Mouse (Mus musculus) CD8-positive naive resting alpha-beta T cell, adult 2 months (primary cell): ENCODE measurements around the gene Fuca1.
"Not testable (repeated sequence)": the region's sequence is repeated elsewhere in the genome, so short reads cannot be mapped to it uniquely, and the experiment has no call there.

ENCODE experiments used
- DNase-seq, 2 experiments: peaks; one replicate each; pipeline ENCODE4 v3.0.0; 2022; ENCODE audit warnings: low read depth in 2 of 2, low spot score in 2 of 2

Gene Fuca1

GRCm38 (mm10) chr4:135922190-135922589, 1.7 kb downstream of the Fuca1 start:
- no peak for DNase-seq

GRCm38 (mm10) chr4:135924418-135924817, 3.9 kb downstream of the Fuca1 start:
- DNase-seq: no peak

GRCm38 (mm10) chr4:135925341-135925740, 4.8 kb downstream of the Fuca1 start:
- DNase-seq: no peak

- no peak for DNase-seq
Measured at GRCm38 (mm10) chr4:135926195-135926808, 5.8 kb downstream of the Fuca1 start.

GRCm38 (mm10) chr4:135926861-135927260, 6.3 kb downstream of the Fuca1 start:
- DNase-seq: no peak

- DNase-seq: no peak
Measured at GRCm38 (mm10) chr4:135928376-135928775, 7.8 kb downstream of the Fuca1 start.

GRCm38 (mm10) chr4:135929405-135929804, 8.9 kb downstream of the Fuca1 start:
- DNase-seq: no peak

- no peak for DNase-seq
Measured at GRCm38 (mm10) chr4:135929828-135930227, 9.3 kb downstream of the Fuca1 start.

GRCm38 (mm10) chr4:135930239-135930638, 9.7 kb downstream of the Fuca1 start:
- no peak for DNase-seq

- DNase-seq: peak; percentile 29 to 46
Measured at GRCm38 (mm10) chr4:135931832-135932231, 11.3 kb downstream of the Fuca1 start.

GRCm38 (mm10) chr4:135934708-135935500, 14.4 kb downstream of the Fuca1 start:
- DNase-seq: no peak

- no peak for DNase-seq
Measured at GRCm38 (mm10) chr4:135935502-135935901, 15.0 kb downstream of the Fuca1 start.

GRCm38 (mm10) chr4:135938858-135939257, 18.3 kb downstream of the Fuca1 start:
- DNase-seq: no peak

- DNase-seq: not testable (repeated sequence)
Measured at GRCm38 (mm10) chr4:135941026-135941425, 20.5 kb downstream of the Fuca1 start.

GRCm38 (mm10) chr4:135942193-135942592, 21.7 kb downstream of the Fuca1 start:
- no peak for DNase-seq

- DNase-seq: no peak
Measured at GRCm38 (mm10) chr4:135943389-135943788, 22.9 kb downstream of the Fuca1 start.

GRCm38 (mm10) chr4:135945706-135946105, 25.2 kb downstream of the Fuca1 start:
- DNase-seq: no peak

- peak; percentile 86 to 93 for DNase-seq
Measured at GRCm38 (mm10) chr4:135946278-135946658, 25.7 kb downstream of the Fuca1 start, which contains the start of gene Hmgcl. Gene Hmgcl, plus strand, starts transcription at chr4:135946448.

- no peak for DNase-seq
Measured at GRCm38 (mm10) chr4:135946659-135947301, 26.2 kb downstream of the Fuca1 start.

GRCm38 (mm10) chr4:135948142-135948541, 27.6 kb downstream of the Fuca1 start:
- DNase-seq: no peak

GRCm38 (mm10) chr4:135949475-135949874, 28.9 kb downstream of the Fuca1 start:
- DNase-seq: no peak

- DNase-seq: no peak
Measured at GRCm38 (mm10) chr4:135949911-135950310, 29.4 kb downstream of the Fuca1 start.
